Mouse (Mus musculus) heart, postnatal 0 days (tissue): ENCODE measurements around the gene Tmem274.

Experiments
- CTCF ChIP-seq: IDR thresholded peaks from 2 replicates; pipeline ENCODE4 v1.5.1; 2016; ENCODE audit warnings: antibody characterized with exemption, control low read depth, low read depth
- EP300 ChIP-seq: IDR thresholded peaks from 2 replicates; pipeline ENCODE4 v1.6.1; 2016; ENCODE audit warnings: antibody characterized with exemption, low read depth

GRCm38 (mm10) chr4:149526330-149526729 is 49.2 kb downstream of the Tmem274 start:
- TF ChIP-seq CTCF (no peak), EP300 (peak; percentile 70; the same call in 1 of the 2 replicates)
